ENCODE assay signal across 18 mouse cellular contexts in the genomic region with DNA sequence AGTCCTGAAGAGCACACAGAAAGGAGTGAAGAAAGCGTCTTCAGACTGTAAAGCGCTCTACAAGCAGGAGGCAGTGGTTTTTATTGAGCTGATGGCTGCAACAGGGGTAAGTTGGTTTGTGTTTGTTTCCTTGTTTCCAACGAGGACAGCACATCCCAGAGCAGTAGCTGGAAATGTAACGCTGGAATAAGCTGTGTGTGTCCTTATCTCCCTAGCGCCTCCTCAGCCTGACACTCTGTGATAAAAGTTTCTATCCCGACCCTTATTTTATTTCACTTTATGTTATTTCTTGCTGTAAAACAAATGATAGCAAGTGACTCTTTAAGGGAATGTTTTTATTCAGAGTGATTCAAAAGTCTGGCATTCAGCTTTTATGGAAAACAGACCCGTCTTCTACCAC. TPM values are rescaled to one million over a fixed set of nuclear protein-coding genes. Genes with fewer than 3 reads are reported as not detected.
"Had no signal": no experiment of that assay in that cellular context is flagged by ENCODE, and none has a peak within 500 bp of the region (broad histone marks: within the 10 kb centered on the region; RNA-seq: fewer than 3 reads in every experiment).

No protein-coding gene starts in this region.

- DNase-seq: gastrocnemius, postnatal 14 days; gastrocnemius, postnatal 36 days; heart, adult 2 months; heart, postnatal 4 days; kidney, adult 18-20 months; kidney, adult 8-10 months; kidney, postnatal 10 days; kidney, postnatal 25 days; kidney, postnatal 4 days; liver had no signal

- ATAC-seq: hindbrain, embryonic 16.5 days; inflammation-experienced regulatory T-cells, adult 6 months had no signal

RNA-seq across cellular contexts. Expression of a gene that starts 11.3 kb away (rescaled TPM):
- total RNA-seq: gastrocnemius, adult 8-10 months; gastrocnemius, postnatal 14 days; gastrocnemius, postnatal 36 days; layer of hippocampus, adult 2 months; layer of hippocampus, postnatal 10 days; layer of hippocampus, postnatal 25 days; left cerebral cortex, adult 2 months; left cerebral cortex, postnatal 36 days had no signal
